Mouse (Mus musculus) retina, adult 2 months (tissue): ENCODE data around the gene Fam185a.

Source experiments
- DNase-seq: peaks from one replicate; pipeline ENCODE4 v3.0.0-alpha.2; 2012; ENCODE audit warnings: low read depth, low spot score

Gene Fam185a

DNA sequence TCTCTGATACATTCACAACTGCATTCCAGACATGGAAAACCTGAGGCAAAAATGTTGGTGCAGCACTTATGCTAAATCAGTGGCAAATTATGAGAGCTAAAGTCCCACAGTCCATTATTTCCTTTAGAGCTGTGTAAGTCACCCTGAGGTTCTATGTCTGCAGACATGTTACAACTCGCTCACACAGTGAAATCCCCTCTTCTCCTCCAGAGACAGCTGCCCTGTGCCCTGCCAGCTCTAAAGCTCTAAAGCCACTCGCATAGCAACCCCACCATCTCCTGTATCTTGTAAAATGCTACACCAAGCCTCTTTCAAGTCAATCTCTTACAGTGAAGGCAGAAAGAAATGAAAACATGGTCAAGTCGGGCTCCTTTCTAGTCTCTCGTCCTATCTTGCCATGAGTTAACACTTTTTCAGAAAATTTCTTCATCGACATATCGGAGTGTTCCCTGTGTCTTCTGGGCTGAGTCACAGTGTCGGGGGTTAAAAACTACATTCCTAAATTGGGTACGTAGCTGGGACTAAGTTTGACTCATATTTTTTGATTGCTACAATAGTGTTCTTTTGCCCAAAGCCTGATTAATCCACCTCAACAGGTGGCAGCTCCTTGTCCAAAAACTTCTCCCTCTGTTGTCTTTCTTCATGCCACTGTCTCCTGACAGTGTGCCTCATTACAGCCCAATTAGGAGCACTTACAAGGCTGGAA lies 68.7 kb downstream of the Fam185a start:
- DNase-seq: no peak

DNA sequence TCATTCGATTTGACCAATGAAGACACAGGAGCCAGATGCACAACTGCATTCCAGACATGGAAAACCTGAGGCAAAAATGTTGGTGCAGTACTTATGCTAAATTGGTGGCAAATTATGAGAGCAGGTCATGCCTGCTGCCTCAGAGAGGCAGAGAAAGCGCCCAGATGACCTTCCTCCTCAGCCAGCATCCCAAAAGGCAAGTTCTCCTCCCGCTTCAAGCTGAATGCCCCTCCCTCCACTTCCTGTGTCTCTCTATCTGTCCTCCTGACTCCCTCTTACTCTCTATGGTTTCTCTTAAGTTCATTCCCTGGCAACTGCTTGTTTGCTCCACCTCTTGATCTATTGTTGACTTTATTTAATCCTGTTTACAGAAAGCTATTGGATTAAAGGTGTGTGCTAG lies 70.0 kb downstream of the Fam185a start:
- no peak for DNase-seq

DNA sequence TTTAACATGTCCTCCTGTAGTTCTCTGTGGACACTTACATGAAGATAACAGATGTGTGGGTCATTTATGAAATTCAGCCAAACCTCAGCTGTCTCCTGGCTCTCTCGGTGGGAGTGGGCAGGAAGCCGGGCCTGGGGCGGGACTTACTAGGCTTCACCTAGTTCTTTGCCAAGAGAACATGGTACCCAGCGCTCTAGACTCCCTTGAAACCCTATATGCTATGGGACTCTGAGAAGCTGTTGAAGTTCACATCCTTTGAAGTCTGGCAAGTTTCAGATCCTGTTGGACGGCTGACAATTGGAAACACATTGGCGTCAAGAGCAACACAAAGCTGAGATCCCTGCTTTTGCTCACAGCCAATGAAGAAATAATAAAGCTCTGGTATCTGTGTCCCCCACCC lies 71.6 kb downstream of the Fam185a start:
- no peak for DNase-seq

DNA sequence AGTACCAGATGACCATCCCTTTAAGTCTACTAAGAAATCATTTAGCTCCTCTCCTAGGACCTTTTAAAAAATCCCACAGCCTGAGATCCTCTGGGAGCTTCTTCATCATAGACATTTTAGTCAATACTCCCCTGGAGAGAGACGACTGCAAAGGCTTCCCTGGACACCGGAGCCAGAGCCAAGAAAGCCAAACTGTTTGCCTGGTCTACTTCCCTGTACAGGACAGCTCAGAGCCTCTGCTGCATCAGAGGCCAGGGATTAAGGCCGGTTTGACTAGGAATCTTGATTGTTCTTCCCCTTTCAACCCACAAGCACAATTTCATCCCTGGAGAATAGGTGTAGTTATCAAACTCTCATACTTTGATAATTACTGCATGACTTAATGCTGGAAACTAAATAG lies 72.1 kb downstream of the Fam185a start:
- no peak for DNase-seq

DNA sequence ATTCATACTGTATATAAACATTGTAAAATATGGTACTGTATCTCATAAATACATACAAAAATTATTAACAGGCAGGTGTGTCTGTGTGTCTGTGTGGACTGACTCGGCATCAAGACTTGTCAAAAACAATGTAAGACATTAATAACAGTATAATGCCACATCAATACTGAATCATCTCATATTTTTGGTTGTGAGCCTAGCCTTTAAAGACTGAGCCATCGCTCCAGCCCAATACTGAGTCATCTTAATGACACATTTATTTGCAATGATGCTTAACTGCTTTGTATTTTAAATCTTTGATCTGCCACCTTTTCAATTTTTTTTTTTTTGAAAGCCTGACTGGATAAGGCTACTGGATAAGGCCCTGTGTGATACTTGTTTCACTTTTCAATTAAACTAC lies 73.7 kb downstream of the Fam185a start:
- DNase-seq: no peak

DNA sequence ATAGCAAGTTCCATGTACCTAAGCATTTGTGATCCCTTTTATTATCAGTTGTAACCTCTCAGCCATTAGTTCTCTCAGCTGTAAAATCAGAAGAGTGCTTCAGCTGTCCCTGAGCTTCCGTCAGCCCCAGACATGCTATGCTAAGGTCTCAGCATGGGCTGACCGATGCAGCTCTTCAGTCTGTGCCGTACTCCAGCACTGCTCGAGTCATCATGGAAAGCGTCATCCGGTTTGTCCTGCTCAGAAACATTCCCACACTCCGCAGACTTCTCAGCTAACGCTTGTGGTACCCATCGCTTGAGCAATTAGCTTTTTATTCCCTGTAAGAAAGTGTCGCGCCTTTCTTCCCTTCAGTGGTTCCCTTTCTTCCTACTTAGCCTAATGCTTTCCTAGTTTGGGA lies 74.2 kb downstream of the Fam185a start:
- no peak for DNase-seq

DNA sequence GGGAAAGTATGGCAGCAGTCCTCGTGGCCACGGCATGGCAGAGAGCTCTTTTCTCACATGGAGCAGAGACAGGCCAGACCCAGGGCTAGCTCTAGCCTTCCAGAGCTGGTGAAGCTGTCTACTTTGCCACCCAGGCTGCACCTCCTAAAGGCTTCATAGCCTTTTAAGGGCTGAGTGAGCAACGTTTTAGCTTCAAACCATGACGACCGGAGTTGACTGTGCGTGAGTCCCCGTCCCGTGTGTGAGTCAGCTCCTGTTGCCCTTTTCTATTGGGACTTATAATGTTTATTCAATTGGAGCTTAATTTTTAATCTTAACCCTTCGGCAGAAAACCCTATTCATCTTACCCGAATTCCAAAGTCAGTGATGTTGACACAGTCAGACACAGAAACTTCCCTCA lies 75.4 kb downstream of the Fam185a start:
- no peak for DNase-seq

DNA sequence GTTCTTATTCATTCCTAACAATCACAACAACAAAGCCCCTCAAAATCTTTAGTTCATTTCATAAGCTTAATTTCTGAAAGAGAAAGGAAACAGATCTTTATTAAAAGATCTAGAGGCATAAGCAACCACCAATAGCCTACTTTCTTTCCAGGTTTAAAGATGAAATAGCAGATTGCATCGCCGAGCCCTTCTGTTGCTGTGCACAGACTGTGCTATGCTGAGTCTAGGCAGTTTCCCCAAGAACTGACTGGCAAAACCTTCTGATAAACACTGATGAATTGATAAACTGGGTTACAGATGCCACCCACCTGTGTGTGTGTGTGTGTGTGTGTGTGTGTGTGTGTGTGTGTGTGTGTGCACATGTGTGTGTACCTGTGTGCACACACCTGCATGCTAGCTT lies 76.2 kb downstream of the Fam185a start:
- DNase-seq: no peak

DNA sequence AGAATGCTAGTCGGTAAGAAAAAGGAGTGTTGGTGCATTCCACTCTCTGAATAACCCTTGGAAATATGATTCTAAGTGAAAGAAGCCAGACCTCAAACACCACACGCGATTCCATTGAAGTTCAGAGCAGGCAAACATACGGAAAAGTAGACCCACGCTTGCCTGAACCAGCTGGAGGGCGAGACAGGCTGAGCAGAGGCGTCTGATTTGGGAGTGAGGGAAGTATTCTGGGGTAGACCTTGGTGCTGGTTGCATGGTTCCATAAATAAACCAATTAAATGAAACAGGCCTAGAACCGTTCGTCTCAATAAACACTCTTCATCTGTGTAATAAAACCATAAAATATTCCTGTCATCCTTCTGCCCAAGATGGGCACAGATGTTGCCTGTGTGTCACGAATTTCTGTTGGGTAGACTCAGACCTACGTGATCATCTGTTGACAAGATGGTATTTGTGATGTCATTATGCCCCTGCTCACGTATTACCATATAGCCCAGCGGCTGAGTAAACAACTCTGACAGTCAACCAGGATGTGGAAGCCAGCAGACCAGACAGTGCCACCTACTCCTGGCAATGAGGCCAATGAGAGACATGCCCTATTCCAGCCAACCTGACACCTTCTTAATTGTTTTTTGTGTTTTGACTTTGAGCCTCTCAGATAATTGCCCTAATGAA lies 78.3 kb downstream of the Fam185a start:
- DNase-seq: no peak

DNA sequence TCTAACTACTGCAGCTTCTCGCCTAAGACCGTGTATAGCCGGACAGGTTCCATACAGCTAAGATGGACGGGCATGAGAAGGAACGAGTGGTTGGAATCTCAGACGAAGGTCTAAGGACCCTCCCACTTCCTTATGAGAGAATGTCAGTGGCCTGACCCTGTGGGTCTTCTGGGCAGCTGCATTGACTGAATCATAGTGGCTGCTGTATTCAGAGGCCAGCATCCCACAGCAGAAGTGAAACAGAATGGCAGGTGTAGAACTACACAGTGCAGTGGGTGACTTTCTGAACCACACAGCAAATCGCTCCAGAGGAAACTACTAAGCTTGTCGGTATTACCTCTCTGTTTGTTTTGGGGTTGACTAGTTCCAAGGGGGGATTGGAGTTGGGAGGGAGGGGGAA lies 80.4 kb downstream of the Fam185a start:
- DNase-seq: no peak

DNA sequence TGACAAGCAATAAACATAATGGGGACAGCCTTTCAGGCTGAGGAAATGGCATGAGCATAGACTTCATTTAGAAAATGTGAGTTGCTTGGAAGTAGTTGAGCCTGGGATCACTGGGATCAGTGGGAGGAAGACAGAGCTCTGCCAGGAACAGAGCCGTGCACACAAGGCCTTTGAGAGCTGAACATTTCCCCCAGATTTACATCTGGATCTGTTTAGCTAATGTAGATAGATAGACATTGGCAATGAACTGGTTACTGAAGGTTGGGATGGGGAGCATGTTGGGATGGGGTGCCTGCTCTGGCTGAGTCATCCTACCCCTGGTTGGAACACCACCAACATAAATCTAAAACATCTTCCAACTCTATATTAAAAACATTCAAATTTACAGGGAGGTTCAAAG lies 82.1 kb downstream of the Fam185a start:
- no peak for DNase-seq

DNA sequence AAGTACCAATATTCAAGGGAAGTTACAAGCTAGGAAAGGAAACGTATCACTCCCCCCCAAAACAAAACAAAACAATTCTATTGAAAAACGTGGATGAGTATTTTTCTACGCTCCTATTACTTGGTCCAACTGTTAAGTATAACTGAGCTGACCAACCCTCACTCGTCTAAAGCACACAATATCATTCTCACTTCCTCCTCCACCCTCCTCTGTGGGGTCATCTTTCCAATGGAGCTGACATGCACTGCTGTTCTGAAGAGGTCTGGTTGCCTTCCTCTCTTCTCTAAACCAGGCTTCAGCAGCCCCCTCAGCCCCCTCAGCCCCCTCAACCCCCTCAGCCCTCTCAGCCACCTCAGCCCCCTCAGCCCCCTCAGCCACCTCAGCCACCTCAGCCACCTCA lies 85.0 kb downstream of the Fam185a start:
- DNase-seq: no peak

DNA sequence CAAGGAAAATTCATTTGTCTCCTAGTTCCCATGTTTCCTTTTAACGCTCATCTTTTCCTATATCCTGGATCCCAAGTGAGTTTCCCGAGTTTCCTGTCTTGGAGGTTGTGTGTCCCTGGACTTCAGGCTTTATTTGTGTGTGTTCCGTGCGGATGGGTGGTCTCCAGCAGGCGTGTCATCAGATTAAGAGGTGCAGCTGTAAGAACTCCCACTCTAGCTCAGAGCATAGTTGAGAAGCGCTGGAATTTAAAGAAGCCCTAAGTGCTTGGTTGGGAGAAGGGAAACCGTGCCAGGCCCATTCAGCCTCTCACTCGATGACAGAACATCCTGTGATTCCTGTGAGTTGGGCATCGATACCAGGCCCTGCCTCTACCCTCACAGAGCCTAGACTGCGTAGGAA lies 88.6 kb downstream of the Fam185a start:
- DNase-seq: no peak

DNA sequence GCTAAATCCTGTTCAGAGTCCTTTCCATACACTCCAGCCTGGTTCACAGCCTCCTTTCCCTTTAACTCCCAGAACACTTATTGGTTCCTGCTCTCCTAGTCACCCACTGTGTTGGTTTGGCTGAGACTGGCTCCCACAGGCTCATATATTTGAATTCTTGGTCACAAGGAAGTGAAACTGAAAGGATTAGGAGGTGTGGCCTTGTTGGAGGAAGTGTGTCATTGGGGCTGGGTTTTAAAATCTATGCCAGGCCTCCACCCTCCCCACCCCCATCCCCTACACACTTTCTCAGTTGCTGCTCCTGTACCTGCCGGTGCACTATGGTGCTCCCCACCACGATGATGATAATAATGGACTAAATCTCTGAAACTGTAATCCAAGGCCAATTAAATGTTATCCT lies 92.8 kb downstream of the Fam185a start:
- DNase-seq: no peak

DNA sequence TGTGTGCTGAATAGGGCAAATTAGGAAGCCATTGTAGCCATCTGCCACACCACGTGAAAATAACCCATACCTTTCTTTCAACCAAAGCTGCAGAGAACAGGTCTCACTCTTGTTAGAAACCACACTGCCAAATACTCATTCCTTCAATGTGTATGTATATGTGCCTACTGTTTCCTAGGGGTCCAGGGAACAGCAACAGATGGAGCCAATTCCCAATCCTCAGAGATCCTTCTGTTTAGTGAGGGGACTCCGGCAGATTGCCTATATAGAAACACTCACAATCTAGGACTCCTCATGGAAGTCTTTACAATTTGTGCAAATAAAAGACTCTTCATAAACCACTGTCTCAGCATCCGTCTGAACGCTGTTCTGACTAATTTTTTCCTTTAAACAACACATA lies 93.4 kb downstream of the Fam185a start:
- DNase-seq: no peak

DNA sequence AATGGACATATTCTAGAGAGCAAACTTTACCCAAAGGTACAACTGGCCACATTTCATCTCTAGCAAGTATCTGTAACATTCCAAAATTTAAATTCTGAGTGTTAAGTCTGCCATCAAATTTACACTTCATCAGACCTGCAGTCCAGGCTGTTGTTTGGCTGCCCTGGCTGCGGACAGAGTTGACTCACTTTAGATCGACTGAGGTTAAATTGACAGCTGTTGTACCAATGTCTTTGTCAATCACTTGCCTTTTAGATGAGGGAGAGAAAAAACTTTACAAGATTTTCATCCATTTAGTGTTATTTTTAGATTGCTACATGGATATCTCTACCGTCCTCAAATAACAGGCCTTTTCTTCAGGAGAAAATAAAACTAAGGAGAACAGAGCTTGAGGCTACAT lies 94.4 kb downstream of the Fam185a start:
- no peak for DNase-seq

DNA sequence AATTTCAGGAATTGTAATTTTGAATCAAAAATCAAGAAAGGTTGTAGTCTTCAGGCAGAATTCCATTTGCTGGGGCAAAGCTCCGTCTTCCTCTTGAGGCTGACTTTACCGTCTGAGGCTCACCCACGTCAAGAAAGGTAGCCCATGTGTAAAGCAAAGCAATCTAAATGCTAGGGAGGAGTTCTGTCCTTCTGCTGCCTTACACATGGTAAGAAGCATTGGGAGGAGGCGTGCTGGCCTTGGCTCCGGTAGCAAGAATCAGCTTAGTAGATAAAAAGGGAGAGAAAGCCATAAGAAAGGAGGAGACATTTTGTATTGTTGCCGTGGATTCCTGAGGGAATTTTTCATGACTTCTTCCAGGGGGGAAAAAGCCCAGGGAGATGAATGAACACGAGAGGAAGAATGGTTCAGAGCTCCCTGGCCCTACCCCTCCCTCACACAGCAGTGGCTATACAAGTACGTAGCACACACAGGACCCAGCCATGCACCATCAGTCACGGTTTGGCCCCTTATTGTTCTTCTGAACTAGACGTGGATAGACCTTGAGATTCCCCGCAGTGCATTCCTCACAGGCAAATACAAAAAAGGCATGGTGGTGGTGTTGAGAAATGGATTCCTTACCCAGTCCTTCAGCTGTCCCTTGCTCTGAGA lies 102.2 kb downstream of the Fam185a start:
- no peak for DNase-seq

DNA sequence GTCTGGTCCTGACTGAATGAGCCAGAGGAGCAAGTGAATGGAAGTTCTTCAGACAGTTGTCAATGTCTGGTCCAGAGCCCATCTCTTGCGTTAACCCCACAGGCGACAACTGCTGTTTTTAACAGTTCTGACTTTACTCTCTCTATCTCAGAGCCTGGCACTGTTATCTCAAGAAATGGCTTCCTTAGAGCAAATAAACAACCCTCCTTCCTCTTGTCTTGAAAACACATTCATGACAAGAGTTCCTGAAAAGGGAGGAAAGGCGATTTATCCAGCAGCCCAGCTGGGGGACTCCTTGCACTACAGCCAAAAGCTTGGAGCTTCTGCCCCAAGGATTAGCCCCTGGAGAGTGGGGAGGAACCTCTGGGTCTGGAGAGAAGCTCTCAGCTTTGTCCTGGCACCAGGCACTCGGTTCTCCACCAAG lies 102.7 kb downstream of the Fam185a start:
- DNase-seq: no peak

DNA sequence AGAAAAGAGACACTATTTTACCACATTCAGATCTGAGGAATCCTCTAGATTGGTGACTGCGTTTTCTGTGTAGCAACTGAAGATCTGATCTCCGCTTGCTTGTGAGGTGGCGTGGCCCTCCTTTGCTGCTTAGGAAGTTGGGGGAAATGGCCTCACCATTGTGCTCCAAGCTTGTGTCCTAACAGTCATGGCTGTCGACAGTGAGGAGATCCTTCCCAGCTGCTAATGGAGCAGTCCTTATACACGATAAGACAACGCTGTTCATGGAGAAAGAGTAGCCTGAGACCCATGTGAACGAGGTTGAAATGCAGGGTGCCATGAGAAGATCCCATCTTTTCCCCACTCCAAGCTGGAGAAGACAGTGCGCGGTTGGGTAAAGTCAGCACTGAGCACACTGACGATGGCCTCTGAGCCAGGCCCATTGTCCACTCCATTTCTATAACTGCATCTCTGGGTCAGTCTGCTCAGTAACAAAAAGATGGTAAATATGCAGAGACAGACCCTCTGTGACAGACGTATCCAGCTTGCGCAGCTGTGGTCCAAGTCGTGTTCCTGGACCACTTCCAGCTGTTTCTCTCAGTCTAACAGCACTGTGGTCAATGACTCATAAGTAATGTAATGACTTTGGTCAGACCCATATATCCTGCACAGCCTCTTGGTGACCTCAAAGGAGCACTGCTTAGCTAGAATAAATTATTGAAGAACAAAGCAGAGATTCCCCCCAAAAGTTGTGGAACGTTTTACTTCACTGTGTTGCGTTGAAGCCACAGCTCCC lies 103.5 kb downstream of the Fam185a start:
- DNase-seq: no peak

DNA sequence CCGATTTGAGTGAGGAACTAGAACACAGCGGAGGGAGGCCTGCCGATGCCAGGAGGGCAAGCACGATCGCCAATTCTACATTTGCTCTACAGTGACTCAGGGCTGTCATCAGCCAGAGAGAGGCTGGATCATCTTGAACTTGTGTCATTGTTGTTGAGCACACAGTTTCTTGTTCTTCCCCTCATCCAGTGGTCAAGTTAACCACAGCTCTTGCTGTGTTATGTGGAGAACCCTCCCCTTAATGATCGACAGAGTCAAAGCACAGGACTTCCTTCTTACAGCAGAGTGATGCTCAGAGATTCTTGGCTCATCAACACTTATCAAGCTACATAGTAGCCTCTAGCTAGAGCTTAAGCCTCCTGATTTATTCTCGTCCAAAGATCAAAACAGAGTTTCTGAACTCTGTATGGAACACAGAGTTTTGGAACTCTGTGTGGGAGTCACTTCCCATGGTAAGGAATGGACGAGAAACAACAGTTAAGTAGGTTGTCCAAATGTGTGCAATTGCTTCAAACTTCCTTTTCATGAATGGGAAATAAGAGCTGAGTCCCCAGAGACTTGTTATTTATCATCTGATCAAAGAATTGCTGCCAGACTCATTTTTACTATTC lies 104.5 kb downstream of the Fam185a start:
- no peak for DNase-seq
